Mouse (Mus musculus) right cerebral cortex, postnatal 4 days (tissue): ENCODE results near the gene Vmn1r76.

Source experiments
- DNase-seq: peaks from one replicate; pipeline ENCODE4 v3.0.0-alpha.2; 2022

Vmn1r76 gene

GRCm38 (mm10) chr7:11938113-11938512, at the start of gene Vmn1r76:
TSS of gene Vmn1r76 (minus strand) at chr7:11938213.
- no peak for DNase-seq

GRCm38 (mm10) chr7:11972611-11973010, 34.6 kb upstream of the Vmn1r76 start:
- no peak for DNase-seq

GRCm38 (mm10) chr7:11947991-11948390, 10.0 kb upstream of the Vmn1r76 start:
- DNase-seq = no peak

GRCm38 (mm10) chr7:11874330-11874729, 63.7 kb downstream of the Vmn1r76 start, which contains the start of gene Vmn1r75:
TSS of gene Vmn1r75 (plus strand) at chr7:11874630.
- DNase-seq = no peak
